Mouse (Mus musculus) cerebellum, postnatal 14 days (tissue): Measurements from ENCODE around the gene Sema3a.
"Not testable (repeated sequence)": the region's sequence is repeated elsewhere in the genome, so short reads cannot be mapped to it uniquely, and the experiment has no call there.

ENCODE experiments used
- DNase-seq, 2 experiments: peaks; one replicate each; pipeline ENCODE4 v3.0.0; 2021; ENCODE audit warnings: mixed read lengths in 2 of 2

Sema3a gene

DNA sequence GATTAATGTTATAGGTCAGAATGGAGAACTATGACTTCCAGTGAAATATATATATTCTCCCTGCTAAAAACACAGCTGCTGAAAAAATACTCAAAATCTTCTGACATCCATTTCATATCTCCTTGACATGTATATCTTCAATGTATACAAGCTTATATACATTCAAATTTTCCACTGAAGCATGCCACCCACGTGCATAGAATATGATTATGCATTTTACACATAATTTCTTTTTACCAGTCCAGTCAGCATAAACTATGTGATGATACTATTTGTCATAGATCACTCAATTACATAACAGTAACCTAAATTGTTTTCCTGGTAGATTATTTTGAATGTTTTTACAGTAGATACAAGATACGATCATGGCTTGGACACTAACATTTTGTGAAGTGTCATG, 306.6 kb downstream of the Sema3a start:
- DNase-seq, result no peak

DNA sequence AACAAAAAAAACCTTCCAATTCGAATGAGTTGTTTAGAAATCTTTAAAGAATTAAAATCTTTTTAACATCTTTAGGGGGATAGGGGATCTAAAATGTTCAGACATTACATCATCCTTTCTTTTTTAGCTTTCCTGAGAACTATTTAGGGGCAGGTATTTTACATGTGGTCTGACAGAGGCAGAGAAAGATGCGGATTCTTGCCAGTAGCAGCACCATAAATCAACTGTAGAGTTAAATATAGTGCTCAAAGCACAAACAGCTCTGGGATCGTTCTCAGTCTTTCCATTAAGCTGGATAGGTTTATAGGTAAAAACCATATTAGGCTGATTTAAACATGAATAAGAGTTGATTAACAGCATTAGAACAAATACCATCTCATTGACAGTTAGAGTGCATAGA, 307.4 kb downstream of the Sema3a start:
- DNase-seq, result no peak

DNA sequence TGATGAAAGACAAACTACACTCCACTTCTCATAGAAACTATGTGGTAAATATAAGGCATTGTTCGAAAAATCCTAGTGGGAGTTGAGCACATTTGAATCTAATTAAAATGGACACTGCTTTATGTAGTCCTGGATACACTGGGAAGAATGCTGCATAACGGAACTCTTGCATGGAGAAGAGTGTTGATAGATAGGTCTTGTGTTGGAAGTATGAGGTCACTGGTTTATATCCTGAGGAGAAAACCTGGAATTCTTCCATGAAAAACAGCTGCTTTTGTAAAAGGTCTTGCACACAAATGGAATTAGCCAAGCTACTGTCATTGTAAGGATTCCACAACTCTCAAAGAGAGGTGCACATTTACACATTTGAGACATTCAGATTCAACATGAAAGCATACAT, 308.1 kb downstream of the Sema3a start:
- DNase-seq, result no peak

DNA sequence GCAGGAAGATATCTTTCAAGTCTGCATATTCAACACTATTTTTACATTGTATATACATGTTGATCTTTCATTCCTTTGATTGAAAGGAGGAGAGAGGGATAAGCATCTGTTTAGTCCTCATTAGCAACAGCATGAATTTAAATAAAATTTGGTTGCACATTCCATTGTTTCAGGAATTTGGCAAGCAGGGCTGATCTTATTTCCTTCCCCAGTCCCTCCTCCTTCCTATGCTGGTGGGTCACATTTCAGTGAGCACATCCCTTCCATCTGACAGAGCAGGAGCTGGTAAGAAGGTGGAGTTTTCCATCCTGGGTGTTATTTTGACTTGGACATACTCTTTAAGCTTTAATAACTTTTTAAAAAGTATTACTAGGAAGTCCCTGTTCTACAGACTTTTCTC, 315.9 kb downstream of the Sema3a start:
- DNase-seq, result no peak

DNA sequence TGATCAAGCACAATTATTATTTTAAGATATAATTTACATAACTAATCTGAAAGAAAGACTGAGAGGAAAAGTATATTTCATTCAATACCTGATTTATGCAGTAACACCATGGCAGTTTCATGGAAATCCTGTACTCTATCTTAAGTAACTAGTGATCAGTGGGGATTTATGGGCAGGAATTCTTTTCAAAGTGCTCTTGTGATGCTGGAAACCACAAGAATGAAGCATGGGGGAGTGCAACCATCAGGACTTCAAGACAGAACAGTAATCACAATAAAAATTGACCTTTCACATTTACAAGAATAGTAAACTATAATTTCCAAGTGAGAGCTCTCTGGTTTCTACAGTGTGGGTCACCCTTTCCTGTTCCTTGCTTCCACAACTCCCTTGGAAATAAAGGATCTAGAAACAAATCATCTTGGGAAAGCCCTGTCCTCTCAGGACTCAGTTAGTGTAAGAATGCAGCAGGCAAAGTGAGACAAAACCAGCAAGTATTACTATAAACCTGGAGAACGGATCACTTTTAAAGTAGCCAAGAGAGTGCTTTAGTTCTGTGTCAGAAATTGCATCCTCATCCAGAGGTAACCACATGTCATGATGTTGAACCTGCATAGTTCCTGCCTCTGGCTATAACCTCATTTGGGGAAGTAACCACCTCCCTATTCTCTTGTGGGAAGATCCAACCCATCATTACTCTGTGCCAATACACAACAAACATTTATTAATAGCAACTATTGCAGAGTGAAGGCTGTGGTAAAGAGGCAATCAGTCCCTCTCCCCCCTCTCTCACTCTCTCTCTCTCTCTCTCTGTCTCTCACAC, 335.2 kb downstream of the Sema3a start:
- no peak for DNase-seq

DNA sequence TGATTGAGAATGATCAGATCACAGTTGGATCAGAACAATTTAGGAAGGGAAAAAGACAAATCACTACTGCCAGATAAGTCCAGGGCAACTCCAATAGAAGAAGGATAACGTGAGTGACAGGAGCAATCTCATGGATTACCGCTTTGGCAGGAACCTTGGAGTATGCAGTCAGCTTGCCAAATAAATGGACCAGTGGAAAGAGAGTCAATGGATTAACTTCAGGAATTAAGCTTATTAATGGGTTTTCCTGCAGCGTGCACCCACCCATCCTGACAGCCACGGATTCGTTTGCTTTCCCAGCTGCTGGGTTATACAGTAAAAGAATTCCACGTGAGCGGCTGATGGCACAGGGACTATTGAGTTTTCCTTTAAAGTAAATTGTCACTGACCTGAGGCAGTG, 343.6 kb downstream of the Sema3a start:
- peak; percentile 46 to 58 for DNase-seq

DNA sequence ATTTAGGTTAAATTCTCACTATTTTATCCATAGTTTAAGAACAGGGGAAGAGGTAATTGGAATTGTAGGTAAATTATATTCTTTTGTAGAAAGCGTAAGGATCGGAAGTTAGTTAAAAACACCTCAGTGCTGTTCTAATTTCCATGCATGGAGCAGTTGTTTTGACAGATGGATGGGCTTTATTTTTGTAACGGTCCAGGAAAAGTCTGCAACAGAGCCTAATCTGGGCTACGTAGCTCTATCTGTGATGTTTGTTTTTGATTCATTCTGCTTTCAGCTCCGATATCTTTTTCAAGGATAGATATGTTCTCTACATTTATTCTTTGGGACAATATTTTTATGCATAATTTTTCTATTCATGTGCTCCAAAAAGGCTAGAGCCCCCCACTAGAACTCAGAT, 344.2 kb downstream of the Sema3a start:
- peak in 1 of 2 experiments; percentile 6 for DNase-seq

DNA sequence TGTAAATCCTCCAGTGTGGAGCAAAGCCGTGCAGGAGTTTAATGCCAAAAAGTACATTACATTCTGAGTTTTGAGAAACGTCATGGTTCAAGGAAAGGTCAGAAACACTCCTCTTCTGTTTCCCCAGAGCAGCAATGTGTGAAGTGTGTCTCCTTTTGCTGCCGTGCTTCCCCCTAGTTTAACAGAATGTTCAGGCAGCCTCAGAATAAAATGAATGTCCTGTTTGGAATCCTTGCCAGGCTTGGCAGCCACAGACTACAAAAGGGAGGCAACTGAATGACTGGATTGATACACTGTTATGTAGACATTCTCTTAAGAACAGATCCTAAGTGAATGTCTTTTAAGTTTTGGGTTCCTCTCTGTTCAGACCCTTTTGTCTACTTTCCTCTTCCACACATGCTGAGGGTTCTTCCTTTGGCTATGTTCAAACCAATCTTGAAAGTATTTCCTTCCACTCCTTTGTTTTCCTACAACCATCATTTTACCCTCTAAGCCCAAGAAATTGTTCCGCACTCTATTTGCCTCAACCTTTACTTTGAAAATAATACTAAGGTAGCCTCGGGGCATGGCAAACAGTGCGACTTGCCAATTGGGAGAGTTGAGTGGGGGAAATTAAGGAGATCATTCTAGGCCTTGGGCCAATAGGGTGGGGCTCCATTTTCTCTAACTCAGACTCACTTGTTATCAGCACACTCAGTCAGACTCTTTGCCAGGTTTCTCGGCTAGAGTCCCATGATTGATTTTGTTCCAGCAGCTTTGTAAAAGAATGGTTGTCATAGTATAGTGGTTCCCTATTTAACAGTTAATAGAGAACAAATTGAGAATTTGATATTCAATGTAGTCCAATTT, 345.1 kb downstream of the Sema3a start:
- DNase-seq, result peak; percentile 36 to 53

DNA sequence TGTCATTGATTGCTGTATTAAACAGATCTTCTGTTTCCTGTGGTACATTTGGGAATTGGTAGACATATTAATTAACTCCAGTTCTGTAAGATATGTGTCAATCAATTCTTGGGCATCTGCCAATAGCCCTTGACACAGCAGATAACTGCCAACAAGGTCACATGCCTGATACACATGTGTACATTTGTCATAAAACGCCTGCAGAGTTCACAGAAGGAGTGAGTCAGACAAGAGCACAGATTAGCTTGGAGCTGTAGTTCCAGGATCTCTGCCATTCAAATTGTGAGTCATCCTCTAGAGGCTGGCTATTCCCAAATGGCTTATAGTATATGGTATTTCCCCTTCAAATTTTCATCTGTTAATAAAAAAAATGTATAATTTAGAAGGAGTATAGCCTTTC, 352.4 kb downstream of the Sema3a start:
- DNase-seq, result no peak

DNA sequence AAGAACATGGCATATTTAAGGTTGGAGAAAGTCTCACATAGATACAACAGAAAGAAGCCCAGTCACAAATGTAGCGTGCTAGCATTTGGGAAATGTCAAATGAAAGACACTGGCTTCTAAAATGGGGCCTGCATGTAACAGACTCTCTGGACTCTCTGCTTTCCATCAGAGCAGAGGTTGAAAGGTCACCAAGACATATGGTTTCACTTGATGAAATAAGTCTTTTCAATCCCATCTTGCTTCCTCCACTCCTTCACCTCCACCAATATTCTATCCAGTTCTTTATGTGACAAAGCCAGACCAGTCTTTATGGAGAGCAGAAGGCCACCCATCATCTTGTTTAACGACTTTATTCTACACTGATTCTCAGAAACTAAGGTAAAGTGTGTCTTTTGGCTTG, 363.5 kb downstream of the Sema3a start:
- no peak for DNase-seq

DNA sequence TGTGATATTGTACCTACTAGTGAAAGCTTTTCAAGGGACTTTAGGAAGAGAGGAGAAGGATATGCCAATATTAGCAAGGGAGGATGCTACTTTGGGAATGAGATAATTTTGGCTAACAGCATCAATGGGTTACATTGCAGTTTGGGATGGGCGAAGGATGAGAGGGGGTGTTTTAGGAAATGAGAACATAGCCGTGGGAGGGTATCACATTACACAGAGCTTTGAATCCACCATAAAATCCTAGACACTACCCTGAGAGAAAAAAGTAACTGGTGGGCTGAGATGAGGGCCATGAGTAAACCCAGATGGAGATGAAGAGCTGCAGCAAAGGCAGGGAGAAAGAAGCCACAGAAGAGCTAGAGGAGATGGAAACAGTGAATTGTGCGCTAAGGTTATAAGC, 370.8 kb downstream of the Sema3a start:
- DNase-seq, result not testable (repeated sequence)

DNA sequence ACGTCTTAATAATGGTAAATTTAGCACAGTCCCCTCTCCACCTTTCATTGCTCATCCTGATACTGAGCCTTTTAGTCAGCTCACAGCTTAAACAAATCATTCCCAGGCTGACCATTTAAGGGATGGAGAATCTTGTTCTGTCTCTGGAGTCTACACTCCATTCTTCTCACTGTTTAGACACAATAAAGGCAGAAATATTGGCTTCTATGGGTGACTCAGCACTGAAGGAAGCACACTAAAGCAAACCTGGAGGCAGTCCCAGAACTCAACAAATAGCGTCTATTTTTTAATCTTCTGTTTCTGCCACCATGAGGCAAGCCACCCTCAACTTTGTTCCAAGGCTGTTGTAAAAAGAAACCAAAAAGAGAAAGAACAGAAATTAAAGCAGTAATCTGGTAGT, 374.6 kb downstream of the Sema3a start:
- no peak for DNase-seq

DNA sequence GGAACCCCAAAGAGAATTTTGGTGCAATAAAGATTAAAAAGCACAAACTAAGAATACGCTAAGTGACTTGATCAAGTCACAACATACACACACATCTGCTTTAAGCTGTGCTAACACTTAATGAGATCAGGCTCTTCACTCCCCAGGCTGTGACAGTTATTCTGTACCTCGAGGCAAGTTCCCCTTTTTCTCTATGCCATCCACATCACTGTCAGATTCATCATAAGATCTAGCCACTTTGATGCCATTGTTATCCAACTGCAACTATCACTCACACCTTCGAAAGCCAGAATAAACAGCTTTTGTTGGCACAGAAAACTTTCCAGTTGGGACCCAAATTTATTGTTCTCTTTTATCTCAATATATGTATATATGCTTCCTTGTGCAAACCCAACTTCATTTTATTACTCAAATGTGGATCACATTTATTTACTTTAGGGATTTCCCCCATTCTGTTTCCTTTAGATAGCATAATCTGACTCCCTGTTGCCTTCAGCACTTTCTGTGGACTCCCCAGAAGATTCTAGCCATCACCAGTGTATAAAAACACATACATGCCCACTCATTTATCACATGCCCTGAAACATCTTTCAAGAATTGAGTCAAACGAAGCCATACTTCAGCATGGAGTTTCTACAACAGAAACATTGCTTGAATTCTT, 380.8 kb downstream of the Sema3a start:
- DNase-seq, result no peak

DNA sequence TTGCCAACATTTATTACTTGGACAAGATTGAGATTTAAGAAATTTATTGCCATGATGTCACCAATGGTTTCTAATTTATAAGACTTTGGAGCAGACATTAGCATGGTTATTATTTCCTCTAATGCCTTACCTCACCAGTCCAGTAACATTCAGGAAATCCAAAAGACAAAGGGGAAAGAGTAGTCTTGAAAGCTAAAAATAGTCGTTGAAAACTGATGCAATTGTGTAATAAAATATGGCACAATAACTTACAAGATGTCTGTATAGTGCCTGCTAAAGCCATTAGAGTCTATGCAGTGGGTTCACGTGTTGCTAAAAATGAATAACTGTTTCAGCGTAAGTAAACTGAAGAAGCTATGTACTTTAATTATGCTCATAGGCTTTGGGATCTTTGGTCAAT, 383.9 kb downstream of the Sema3a start:
- no peak for DNase-seq

DNA sequence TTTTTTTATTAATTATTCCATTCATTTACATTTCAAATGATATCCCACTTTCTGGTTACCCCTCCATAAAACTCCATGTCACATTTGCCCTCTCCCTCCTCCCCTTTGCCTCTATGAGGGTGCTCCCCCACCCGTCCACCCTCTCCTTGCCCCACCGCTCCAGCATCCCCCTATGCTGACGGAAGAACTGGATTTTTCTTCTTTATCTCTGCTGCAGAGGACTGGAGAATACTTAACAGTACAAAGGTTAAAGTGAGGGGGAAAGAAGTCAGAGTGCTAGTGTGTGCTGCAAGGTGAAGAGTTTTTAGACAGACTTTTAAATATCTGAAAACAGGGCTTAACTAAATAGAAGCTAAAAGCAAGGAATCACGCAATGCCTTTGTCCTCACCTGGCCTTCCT, 391.8 kb downstream of the Sema3a start:
- no peak for DNase-seq

DNA sequence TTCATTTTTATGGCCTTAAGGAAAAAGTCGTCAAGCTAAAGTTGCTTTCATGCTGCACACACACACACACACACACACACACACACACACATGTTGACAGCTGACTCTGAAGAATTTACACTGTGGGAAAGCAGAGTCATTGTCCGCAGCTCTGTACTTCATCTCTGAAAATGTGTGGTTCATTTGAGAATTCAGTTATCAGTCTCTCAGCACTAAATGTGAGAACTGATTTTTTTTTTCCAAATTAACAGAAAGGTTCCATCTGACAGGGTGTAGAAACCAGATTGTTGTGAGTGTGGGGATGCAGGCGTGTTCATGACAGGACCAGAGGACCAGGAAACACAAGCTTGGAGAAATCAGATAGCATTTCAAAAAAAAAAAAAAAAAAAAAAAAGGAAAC, 400.4 kb downstream of the Sema3a start:
- DNase-seq, result no peak

DNA sequence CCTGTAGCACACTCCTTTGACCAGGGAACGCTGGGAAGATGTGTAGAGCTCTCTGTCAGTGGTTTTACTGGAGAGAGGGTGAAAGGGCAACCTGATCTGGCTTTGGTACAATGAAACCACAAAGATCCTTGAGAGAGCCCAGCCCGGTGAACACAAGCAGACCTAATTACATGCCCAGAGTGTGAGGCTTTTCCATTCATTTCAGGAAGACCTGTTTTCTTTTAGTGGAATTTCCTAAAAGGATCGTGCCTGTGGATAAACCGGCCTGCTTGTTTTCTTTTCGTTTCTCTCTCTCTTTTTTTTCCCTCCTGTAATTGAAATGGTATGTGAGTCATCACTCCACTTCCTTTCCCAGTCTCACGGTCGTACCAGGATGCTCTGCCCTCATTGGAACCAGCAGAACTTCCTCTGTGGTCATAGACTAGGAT, 401.8 kb downstream of the Sema3a start:
- no peak for DNase-seq

DNA sequence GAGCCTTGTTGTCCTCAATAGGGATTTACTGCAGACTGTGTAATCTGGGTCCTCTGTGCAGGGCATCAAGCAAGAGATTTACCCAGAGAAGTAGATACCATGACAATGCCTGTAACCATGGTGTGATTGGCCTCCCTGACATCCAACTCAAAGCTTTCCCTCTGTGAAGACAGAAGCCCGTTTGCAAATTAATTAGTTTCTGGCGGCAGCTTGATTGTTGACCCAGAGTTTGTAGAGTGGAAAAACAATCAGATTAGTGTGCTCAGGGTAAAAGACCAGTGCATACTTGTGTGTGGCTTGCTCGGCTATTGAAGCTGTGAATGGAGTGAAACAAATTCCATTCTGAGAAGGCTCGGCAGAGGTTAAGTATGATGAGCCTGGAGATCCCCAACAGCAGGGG, 404.0 kb downstream of the Sema3a start:
- peak in 1 of 2 experiments; percentile 7 for DNase-seq

DNA sequence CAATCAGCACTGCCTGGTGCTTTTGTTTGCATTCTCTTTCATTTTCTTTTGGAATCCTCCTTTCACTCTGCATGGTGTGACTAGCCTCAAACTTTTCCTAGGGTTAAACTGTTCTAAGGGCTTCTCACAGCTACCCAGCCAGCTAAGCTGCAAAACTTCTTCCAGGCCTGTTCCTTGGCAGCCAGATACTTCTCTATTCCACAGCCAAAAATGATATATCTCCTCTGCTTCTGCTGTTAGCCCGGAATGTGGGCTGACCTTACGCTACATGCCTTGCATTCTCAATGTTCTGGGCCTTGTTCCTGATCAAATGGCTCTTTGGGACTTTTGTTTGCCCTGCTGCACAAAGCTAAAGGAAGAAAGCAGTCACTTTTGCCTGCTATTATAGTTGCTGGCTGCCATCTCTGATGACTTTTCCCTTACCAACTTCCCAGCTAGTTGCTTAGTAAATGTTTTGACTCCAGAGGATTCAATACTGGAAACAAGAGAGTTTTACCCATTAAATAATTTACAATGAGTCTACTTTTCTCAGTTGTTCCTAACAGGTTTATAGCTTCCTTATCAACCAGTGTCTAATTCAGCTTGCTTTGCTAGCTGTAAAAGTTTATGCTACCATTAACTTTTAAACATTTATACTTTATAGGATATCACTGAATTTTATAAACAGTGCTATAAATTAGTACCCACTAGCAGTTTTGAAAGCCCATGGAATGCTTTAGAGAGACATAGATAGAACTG, 422.4 kb downstream of the Sema3a start:
- DNase-seq, result no peak

DNA sequence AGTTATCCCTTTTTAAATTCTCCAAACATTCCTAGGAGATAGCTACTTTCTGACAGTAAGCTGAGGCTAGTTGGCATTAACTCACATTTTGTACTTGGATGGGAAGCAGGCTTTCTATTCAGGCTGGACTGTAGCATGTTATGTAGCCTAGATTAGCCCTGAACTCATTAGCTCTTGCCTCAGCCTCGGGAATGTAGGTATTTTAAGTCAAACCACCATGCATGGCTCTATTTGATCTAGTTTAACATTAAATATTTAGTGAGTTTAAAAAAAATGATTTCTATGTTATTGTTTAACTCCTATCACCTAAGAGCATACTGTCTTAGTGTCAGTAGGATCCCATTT, 423.0 kb downstream of the Sema3a start:
- DNase-seq, result no peak

DNA sequence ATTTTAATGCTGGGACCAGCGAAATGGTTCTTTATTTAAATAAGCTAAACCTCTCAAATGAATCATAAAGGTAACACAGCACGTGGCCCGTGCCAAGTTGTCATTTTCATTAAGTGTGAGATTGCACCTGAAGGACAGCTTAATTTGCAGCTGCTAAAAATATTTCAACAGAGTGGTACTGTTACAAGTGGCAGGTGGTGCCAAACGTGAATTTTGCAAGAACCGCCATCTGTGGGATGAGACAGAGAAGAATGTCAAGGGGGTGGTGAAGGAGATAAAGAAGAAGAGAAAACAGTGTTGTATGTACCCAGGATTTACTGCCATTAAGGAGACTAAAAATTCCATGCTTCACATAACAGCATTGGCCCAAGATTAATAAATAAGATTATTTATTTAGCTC, 423.9 kb downstream of the Sema3a start:
- DNase-seq, result peak in 1 of 2 experiments; percentile 4

DNA sequence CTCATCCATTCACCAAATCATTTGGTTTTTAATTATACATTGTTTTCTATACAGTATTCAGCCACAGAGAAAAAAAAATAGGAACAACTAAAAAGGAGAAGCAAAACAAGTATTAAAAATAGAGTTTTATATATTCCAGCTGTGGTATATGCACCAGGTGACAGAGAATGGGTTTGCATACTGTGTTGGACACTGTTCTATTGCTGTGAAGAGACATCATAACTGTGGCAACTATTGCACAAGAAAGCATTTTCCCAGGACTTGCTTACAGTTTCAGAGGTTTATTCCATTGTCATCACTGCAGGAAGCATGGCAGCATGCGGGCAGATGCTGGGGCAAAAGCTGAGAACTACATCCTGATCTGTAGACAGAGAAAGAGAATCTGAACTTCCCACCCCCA, 425.7 kb downstream of the Sema3a start:
- DNase-seq, result no peak

DNA sequence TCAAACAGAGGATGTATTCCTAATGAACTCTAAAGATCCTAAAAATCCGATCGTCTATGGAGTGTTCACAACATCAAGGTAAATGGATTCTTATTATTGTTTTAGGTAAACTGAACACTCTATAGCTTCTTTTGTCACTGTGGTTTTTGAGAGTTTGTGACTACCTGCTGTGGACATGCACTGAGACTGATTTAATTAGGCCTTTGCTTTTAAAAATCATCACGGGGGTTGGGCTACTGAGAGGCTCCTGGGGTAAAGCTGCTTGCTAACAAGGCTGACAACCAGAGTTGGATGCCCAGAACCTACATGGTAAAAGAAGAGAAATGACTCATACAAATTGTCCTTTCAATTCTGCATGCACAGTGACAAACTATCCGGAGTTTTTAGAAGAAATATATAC, 432.0 kb downstream of the Sema3a start:
- no peak for DNase-seq
